Mouse (Mus musculus): ENCODE measurements around the gene Iqch. TPM values are rescaled to one million over a fixed set of nuclear protein-coding genes. Genes with fewer than 3 reads are reported as not detected.

The Iqch gene
- total and polyA plus RNA-seq, 2 experiments from 2014 or later: 0.18 to 0.26 TPM

- Histone ChIP-seq H3K4me1 (ENCODE audit: insufficient read depth, low read length) (no peaks in the 10 kb centered on the region), H3K27me3 (ENCODE audit: insufficient read depth, low read length) (no peaks in the 10 kb centered on the region), H3K36me3 (ENCODE audit: insufficient read depth, low read length) (no peaks in the 10 kb centered on the region), H3K9me3 (ENCODE audit: low read length) (no peaks in the 10 kb centered on the region), H3K9ac (replicated peaks; ENCODE audit: low read length) (no peak overlapping the region), H3K4me3 (ENCODE audit: low read length) (no peak overlapping the region), H3K27ac (no peak overlapping the region), H3K4me2 (ENCODE audit: low read depth, low read length) (no peak overlapping the region)
- ATAC-seq (no peak), DNase-seq (ENCODE audit: low spot score) (no peak)
- WGBS: 71% methylated on average over 7 of the region's 7 CpGs
- peak; percentile 18; the same call in 1 of the 2 replicates for TF ChIP-seq CTCF (IDR thresholded peaks at IDR 0.05; ENCODE audit: low read depth)
Measured at GRCm38 (mm10) chr9:63572874-63573273, 29.4 kb downstream of the Iqch start.

DNA sequence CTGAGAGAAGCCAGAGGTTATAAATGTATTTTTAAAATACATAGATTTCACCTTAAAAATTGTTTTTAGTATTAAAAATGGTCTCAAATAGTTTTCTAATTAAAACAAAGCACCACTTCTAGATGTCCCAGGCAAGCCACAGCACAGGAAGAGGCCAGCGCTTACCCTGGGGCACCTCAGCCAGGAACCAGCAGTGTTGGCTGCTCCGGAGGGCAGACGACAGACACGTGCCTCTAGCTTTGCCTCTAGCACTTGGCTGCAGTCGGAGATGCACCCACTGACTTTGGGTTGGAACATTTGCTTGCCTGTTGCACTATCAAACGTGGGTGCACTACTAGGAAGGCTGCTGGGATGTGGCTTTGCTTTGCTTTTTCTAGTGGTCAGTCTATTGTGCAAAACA, 30.4 kb downstream of the Iqch start:
- H3K4me2 ChIP-seq (ENCODE audit: low read depth, low read length): no peak overlapping the region
- H3K4me3 ChIP-seq (ENCODE audit: low read length): no peak overlapping the region
- no peak for ATAC-seq
- no peak overlapping the region for H3K9ac ChIP-seq (replicated peaks; ENCODE audit: low read length)
- WGBS: 24% methylated on average over 6 of the region's 6 CpGs
- H3K36me3 ChIP-seq (ENCODE audit: insufficient read depth, low read length): no peaks in the 10 kb centered on the region
- no peak overlapping the region for H3K27ac ChIP-seq
- no peaks in the 10 kb centered on the region for H3K9me3 ChIP-seq (ENCODE audit: low read length)
- no peak for DNase-seq (ENCODE audit: low spot score)
- no peak for TF ChIP-seq CTCF (IDR thresholded peaks at IDR 0.05; ENCODE audit: low read depth)
- H3K4me1 ChIP-seq (ENCODE audit: insufficient read depth, low read length): no peaks in the 10 kb centered on the region
- no peaks in the 10 kb centered on the region for H3K27me3 ChIP-seq (ENCODE audit: insufficient read depth, low read length)

DNA sequence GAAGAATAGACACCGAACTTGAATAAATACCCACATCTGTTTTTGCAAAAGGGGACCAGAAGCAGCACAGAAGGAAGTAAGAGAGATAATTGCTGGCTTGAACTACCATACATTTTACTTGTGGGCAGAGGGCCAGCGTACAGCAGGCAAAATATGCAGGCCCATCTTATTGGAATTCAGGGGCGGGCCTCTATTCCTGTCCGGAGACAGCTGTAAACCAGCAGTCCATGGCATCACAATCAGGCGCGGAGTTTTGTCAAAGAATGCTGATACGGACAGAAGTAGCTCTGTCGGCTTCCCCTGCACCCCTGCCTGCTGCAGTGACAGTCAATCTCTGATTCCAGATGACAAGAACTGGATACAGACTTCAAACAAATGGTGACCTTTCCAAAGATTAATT, 33.5 kb downstream of the Iqch start:
- Histone ChIP-seq H3K9ac (replicated peaks; ENCODE audit: low read length) (no peak overlapping the region), H3K27me3 (ENCODE audit: insufficient read depth, low read length) (no peaks in the 10 kb centered on the region), H3K4me3 (ENCODE audit: low read length) (no peak overlapping the region), H3K4me2 (ENCODE audit: low read depth, low read length) (no peak overlapping the region; the same call in 1 of the 2 replicates), H3K27ac (no peak overlapping the region), H3K9me3 (ENCODE audit: low read length) (no peaks in the 10 kb centered on the region), H3K4me1 (ENCODE audit: insufficient read depth, low read length) (no peaks in the 10 kb centered on the region), H3K36me3 (ENCODE audit: insufficient read depth, low read length) (no peaks in the 10 kb centered on the region)
- no peak for TF ChIP-seq CTCF (IDR thresholded peaks at IDR 0.05; ENCODE audit: low read depth)
- ATAC-seq (no peak), DNase-seq (ENCODE audit: low spot score) (peak; percentile 47)
- 14% methylated on average over 8 of the region's 8 CpGs for WGBS

DNA sequence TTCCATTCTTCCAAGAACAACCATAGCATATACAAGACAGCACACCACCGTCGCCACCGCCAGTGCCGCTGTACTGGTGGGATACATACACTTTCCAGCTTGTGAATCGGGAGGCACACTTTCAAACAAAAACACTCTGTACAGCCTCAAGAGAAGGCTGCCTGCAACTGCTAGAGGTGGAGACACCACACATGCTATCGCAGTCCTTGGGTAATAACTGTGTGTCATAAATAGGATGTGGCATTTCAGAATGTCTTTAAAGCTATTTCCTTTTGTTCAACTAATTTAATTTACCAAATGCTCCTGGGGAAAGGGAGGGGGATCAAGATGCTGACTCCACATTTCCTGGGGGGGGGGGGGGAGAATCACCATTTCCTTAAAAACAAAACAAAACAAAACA, 34.0 kb downstream of the Iqch start:
- Histone ChIP-seq H3K27me3 (ENCODE audit: insufficient read depth, low read length) (no peaks in the 10 kb centered on the region), H3K36me3 (ENCODE audit: insufficient read depth, low read length) (no peaks in the 10 kb centered on the region), H3K4me1 (ENCODE audit: insufficient read depth, low read length) (no peaks in the 10 kb centered on the region), H3K4me3 (ENCODE audit: low read length) (no peak overlapping the region), H3K9ac (replicated peaks; ENCODE audit: low read length) (no peak overlapping the region), H3K9me3 (ENCODE audit: low read length) (no peaks in the 10 kb centered on the region), H3K4me2 (ENCODE audit: low read depth, low read length) (no peak overlapping the region), H3K27ac (no peak overlapping the region)
- ATAC-seq (no peak), DNase-seq (ENCODE audit: low spot score) (no peak)
- TF ChIP-seq CTCF (IDR thresholded peaks at IDR 0.05; ENCODE audit: low read depth): no peak
- 59% methylated on average over 6 of the region's 6 CpGs for WGBS

GRCm38 (mm10) chr9:63563436-63563835, 38.9 kb downstream of the Iqch start:
- no peak for DNase-seq (ENCODE audit: low spot score)
- no peaks in the 10 kb centered on the region for H3K9me3 ChIP-seq (ENCODE audit: low read length)
- no peak overlapping the region for H3K4me2 ChIP-seq (ENCODE audit: low read depth, low read length)
- H3K27me3 ChIP-seq (ENCODE audit: insufficient read depth, low read length): no peaks in the 10 kb centered on the region
- WGBS: 87% methylated on average over 2 of the region's 2 CpGs
- no peaks in the 10 kb centered on the region for H3K4me1 ChIP-seq (ENCODE audit: insufficient read depth, low read length)
- ATAC-seq: no peak
- TF ChIP-seq CTCF (IDR thresholded peaks at IDR 0.05; ENCODE audit: low read depth): no peak
- no peak overlapping the region for H3K9ac ChIP-seq (replicated peaks; ENCODE audit: low read length)
- no peak overlapping the region for H3K27ac ChIP-seq
- no peaks in the 10 kb centered on the region for H3K36me3 ChIP-seq (ENCODE audit: insufficient read depth, low read length)
- H3K4me3 ChIP-seq (ENCODE audit: low read length): no peak overlapping the region

- H3K9me3 ChIP-seq (ENCODE audit: low read length): no peaks in the 10 kb centered on the region
- no peaks in the 10 kb centered on the region for H3K27me3 ChIP-seq (ENCODE audit: insufficient read depth, low read length)
- no peak overlapping the region for H3K4me2 ChIP-seq (ENCODE audit: low read depth, low read length)
- no peak overlapping the region for H3K9ac ChIP-seq (replicated peaks; ENCODE audit: low read length)
- no peak overlapping the region for H3K4me3 ChIP-seq (ENCODE audit: low read length)
- ATAC-seq (peak; percentile 12; the same call in 1 of the 2 replicates), DNase-seq (ENCODE audit: low spot score) (no peak)
- no peaks in the 10 kb centered on the region for H3K4me1 ChIP-seq (ENCODE audit: insufficient read depth, low read length)
- H3K36me3 ChIP-seq (ENCODE audit: insufficient read depth, low read length): no peaks in the 10 kb centered on the region
- H3K27ac ChIP-seq: no peak overlapping the region
- TF ChIP-seq CTCF (IDR thresholded peaks at IDR 0.05; ENCODE audit: low read depth): no peak
- WGBS: 58% methylated on average over 8 of the region's 8 CpGs
Measured at GRCm38 (mm10) chr9:63561931-63562330, 40.4 kb downstream of the Iqch start.

DNA sequence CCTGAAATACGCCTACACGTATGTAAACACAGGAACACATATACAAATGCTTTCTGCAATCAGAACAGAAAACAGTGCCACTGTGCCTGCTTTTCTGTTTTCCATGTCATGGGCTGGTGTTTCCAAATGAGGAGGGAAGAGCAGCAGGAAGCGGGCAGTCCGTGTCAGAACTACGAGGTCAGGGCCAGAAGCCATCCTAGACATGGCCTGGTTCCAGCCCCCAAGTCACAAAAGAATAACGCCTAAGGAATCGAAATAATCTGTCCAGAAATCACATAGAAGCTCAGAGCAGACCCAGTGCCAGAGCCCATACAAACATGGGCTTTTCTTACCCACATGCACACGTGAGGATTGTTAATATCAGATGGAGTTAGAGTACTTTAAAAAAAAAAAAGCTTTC, 45.4 kb downstream of the Iqch start:
- Histone ChIP-seq H3K36me3 (ENCODE audit: insufficient read depth, low read length) (no peaks in the 10 kb centered on the region), H3K27ac (no peak overlapping the region), H3K9me3 (ENCODE audit: low read length) (no peaks in the 10 kb centered on the region), H3K27me3 (ENCODE audit: insufficient read depth, low read length) (no peaks in the 10 kb centered on the region), H3K4me3 (ENCODE audit: low read length) (no peak overlapping the region), H3K4me1 (ENCODE audit: insufficient read depth, low read length) (no peaks in the 10 kb centered on the region), H3K9ac (replicated peaks; ENCODE audit: low read length) (no peak overlapping the region), H3K4me2 (ENCODE audit: low read depth, low read length) (no peak overlapping the region)
- no peak for ATAC-seq
- 67% methylated on average over 8 of the region's 8 CpGs for WGBS
- no peak for DNase-seq (ENCODE audit: low spot score)
- TF ChIP-seq CTCF (IDR thresholded peaks at IDR 0.05; ENCODE audit: low read depth): no peak

Measured in hindbrain, postnatal 0 days (tissue).